Mouse (Mus musculus) brain, adult 2 months (tissue): Measurements from ENCODE around the gene Tlr3.

Source experiments
- DNase-seq: peaks from one replicate; pipeline ENCODE4 v3.0.0; 2011; ENCODE audit warnings: low read depth, low spot score

Tlr3 gene

DNA sequence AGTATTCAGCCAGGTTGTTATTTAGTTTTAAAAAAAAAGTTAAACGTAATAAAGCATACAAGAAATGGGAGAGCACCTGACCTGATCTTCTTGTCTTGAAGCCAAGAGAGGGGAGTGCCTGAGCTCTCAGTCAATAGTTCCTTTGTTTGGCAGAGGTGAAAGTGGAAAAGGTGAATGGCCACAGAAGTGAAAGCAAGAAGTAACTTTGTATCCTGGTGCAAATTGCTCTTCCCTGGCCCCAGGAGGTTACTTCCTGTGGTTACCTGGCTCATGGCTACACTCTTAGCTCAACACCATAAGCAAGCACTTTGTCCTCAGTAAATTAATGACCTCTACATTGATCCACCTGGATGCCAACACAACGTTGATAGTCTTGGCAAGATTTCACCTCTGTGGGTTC, at the start of gene Tlr3:
TSS of gene Tlr3 (minus strand) at position 199 of the 400 bp plus-strand sequence.
- DNase-seq = no peak

DNA sequence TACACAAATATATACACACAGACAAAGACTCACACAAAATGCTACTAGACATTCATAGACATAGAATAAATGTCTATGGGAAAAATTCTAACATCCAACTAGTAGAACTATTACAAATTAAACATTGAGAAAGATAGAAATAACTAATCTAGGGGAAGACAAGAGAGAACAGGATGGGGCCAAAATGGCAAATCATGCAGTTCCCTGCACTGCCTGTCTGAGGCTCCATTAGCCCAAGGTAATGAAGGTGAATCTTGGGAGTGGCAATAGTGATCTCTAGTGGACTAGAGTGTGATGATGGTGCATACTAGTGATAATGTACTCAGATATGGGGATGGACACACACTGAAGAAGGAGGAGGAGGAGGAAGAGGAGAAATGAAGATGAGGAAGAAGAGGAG, 47.0 kb upstream of the Tlr3 start:
- no peak for DNase-seq

DNA sequence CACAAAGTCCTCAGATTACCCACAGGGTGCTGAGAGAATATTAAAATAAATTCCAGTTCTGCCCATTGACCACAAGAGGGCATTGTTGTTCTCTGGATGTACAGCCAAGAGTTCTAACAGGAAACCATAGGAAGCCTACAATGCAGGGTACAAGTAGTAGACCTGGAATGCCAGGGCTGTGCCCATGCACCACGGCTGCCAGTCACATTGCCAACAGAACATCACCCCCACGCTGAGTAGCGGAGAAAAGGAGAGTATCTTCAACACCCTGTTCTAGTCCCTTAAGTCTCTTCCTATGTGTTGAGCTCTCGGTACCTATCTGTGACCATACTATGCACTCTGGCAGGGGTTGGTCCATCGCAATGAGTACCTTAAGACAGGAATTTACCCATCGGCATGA, 43.5 kb upstream of the Tlr3 start:
- DNase-seq = peak; percentile 85

- peak; percentile 62 for DNase-seq
These were observed 41.2 kb upstream of the Tlr3 start for GRCm38 (mm10) chr8:45452115-45452514.

DNA sequence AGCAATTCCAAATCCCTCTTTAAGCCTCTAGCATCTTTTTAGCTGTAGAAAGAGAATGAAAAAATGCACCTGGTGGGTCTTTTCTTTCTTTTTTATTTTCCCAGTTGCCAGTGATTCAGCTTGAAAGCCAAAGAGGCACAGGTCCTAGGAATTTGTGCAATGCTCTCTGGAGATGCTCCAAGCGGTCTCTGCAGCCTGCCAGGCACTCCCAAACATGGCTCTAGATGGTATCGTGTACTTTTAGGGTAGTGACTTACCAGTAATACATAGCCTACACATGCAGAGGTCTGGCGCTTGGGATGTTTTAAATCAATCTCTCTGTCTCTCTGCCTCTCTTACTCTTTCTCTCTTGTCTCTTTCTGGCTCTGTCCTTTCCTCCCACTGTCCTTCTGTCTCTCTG, 38.0 kb upstream of the Tlr3 start:
- peak; percentile 14 for DNase-seq

DNA sequence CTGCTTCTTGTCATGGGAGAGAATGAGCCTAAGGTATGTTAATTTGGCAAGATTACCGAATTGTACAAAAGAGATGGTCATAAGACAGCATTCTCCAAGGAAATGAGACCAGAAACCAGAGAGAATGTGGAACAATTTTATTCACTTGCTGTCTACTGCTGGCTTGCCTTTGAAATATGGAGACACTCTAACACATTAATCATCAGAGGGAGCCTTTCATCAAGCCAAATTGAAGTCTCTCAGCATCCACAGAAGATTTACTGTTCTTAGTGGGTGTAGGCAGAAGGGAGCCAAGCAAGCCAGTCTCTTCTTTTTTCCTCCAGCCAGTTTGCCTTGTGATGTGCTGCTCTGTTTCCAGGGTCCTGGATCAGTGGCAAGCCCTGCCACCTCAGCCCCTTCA, 37.4 kb upstream of the Tlr3 start:
- peak; percentile 60 for DNase-seq

GRCm38 (mm10) chr8:45438899-45439535, 28.1 kb upstream of the Tlr3 start:
- DNase-seq = peak; percentile 79

DNA sequence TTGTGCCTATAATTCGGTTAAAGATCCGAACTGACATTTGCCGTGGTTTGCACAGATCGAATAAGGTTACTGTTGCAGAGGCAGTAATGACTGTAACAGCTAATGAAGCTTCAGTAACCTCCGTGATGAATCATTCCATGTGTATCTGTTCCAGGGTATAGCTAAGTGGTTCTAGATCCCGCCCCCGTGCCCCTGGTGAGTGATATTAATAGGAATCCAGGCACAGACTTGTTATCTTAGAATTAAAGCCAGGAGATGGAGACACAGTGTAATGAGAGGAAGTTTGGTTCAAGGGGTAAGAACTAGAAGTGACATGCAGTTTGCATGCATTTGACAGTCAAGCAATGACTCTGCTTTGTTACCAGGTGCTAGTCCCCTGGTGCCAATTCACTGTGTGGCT, 9.3 kb upstream of the Tlr3 start:
- peak; percentile 53 for DNase-seq

DNA sequence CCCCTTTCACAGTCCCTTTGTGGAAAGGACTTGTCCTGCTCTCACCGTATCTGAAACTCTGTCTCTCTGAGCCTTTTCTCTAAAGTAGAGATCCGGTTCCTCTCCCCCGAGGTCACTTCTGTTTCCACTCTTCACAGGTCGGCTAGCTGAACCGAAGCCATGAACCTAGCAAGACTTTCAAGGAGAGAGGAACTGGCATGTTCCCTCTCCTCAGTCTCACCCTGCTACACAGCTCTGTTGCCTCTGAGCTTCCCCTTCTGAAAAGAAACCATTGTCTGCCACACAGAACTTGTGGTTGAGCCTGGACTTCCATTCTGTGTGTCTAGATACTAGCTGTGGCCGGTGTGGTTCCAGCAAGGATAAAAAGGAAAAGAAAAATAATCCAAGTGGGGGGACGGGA, 4.1 kb upstream of the Tlr3 start:
- peak; percentile 43 for DNase-seq

- peak; percentile 61 for DNase-seq
These were observed 567 bp downstream of the Tlr3 start for GRCm38 (mm10) chr8:45410146-45410880.

- no peak for DNase-seq
These were observed 1.2 kb downstream of the Tlr3 start for GRCm38 (mm10) chr8:45409702-45410101.

GRCm38 (mm10) chr8:45383250-45383649, 27.6 kb downstream of the Tlr3 start:
- peak; percentile 49 for DNase-seq

- DNase-seq = peak; percentile 15
These were observed 28.9 kb downstream of the Tlr3 start, which contains the start of gene Fam149a for GRCm38 (mm10) chr8:45381963-45382347. Fam149a (minus strand) TSS chr8:45382291.

DNA sequence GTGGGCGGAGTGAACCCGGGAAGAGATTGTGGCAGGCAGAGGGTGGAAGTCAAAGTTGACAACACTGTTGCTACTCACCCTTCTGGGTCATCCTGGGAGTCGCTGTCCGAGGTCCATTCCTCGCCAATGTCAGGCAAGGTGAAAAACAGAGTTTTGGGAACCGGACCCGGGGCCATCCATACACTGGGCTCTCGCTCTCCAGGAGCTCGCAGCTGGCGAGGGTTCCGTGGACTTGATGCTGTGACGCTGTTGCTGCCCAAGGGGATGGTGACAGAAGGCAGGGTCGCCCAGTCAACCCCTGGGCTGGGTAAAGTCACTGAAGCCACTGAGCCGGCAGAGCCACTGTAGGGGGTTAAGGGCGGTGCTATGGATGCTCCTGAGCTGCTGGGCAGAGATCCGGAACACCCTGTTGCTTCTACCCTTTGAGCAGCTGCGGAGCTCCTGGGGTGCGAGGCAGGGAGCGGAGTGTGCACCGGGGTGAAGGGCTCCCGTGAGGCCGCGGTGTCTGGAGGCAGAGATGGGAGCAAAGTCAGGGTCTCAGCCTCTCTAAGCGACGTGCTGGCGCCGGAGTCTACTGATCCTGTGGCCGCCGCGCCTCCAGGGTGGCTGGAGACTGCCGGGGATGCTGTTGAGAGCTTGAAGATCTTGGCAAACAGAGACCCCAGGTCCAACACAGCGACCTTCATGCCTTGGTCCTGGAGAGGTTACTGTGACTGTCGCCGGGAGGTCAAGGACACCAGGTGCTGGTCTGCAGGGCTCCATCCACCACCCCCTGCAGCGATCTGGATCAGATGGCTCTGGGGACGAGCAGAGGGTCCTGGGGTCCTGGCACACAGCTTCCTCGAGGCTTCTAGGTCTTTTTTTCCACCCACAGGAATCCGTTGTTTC, 29.6 kb downstream of the Tlr3 start:
- no peak for DNase-seq

GRCm38 (mm10) chr8:45380598-45380997, 30.3 kb downstream of the Tlr3 start:
- no peak for DNase-seq

DNA sequence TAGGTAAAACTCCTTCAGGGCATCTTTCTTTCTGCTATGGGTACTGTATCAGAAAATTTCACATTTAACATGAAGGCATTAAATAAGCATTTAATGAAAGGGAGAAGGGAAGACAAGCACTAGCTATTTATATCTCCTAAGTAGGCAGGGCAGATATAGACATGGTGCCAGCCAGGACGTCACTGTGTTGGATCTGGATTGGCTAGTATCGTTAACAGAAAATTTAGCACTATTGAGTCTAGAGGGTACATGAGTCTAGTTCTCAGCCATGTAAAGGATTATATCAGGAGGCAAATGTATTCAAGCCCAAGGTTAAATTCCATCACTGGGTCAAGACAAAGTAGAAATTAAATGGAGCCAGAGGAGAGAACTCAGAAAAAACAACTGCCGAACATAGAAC, 36.8 kb downstream of the Tlr3 start:
- no peak for DNase-seq

GRCm38 (mm10) chr8:45367154-45367553, 43.7 kb downstream of the Tlr3 start:
- peak; percentile 36 for DNase-seq

DNA sequence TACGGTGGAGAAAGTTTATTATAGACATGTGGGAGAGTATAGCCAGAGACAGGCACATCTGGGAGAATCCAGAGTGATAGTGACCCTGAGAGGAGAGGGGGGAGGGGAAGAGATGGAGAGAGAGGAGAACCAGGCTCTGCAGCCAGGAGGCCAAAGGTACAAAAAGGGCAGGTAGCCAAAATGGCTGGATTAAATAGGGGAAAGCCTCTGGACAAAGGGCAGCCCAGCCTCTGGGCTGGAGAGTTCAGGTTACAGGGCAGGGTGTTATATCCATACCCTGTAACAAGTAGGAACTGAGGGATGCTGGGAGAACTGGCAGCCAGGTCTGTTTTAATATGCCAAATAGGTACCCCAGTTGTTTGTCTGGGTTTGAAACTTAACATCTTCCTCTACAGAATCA, 47.7 kb downstream of the Tlr3 start:
- no peak for DNase-seq

- DNase-seq = peak; percentile 58
These were observed 48.6 kb downstream of the Tlr3 start for GRCm38 (mm10) chr8:45362323-45362722.

GRCm38 (mm10) chr8:45359091-45359605, 51.7 kb downstream of the Tlr3 start:
- peak; percentile 43 for DNase-seq

DNA sequence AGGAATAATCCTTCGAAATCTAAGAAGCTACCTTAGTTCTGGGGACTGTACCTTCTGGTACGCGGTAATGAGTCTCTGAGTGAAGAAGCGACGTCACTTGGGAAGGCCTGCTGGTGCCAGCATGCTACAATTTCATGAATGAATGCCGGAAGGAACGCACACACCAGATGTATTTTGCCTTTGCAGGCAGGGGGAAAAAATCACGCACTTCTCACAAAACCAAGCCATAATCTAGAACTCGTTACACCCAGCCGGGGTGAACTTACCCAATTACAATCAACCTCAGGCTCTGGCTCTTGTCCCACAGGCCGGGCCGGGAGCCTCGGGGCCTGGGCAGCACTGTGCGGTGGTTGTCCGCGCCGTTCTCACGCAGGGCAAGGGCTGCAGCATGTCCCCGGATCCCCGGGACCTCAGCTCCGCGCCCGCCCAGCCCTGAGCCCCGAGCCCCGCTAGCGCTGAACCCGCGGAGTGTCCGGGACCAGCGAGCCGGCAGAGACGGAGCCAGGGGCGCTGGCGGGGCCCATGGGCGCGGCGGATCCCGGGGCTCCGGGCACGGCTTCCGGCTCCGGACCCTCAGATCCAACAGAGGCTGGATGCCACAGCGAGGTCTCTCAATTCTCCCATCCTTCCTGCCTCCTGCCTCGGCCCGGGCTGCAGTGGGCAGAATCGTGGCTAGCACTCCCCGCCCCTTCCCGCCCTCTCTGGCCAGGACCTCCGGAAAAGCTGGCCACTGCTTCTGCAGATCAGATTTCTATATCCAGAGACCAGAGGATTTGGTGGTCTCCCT, 52.6 kb downstream of the Tlr3 start:
- DNase-seq = peak; percentile 69
